21 mouse cellular contexts compared by ENCODE assay signal in genomic region chr9:110841438-110841837, GRCm38 (mm10). TPM values are rescaled to one million over a fixed set of nuclear protein-coding genes. Genes with fewer than 3 reads are reported as not detected.
DNase-seq lines count a peak whose midpoint lies in the region.
"Had no signal": no experiment of that assay in that cellular context is flagged by ENCODE, and none has a peak within 500 bp of the region (broad histone marks: within the 10 kb centered on the region; RNA-seq: fewer than 3 reads in every experiment).

No protein-coding gene starts in this region.

- H3K4me1 ChIP-seq in forebrain, embryonic 10.5 days, result no peaks in the 10 kb centered on the region; the same call in 1 of the 2 replicates
- H3K4me1 ChIP-seq: embryonic facial prominence, embryonic 15.5 days; limb, embryonic 13.5 days; neural tube, embryonic 15.5 days had no signal

- no peaks in the 10 kb centered on the region for H3K9me3 ChIP-seq in forebrain, embryonic 10.5 days
- H3K9me3 ChIP-seq: embryonic facial prominence, embryonic 15.5 days; limb, embryonic 13.5 days; neural tube, embryonic 15.5 days had no signal

- no peaks in the 10 kb centered on the region for H3K27me3 ChIP-seq in forebrain, embryonic 10.5 days (ENCODE audit: poor library complexity, severe bottlenecking)
- H3K27me3 ChIP-seq: embryonic facial prominence, embryonic 15.5 days; limb, embryonic 13.5 days; neural tube, embryonic 15.5 days had no signal

- intact Hi-C loops in heart, postnatal 10 days (cut with DNase I), result no loop called here

- DNase-seq in heart, adult 18-20 months, result peak; percentile 17 to 21
- no peak for DNase-seq in heart, adult 9 months (ENCODE audit: low spot score in 2 of 2)
- DNase-seq in adipocyte (ENCODE audit: low spot score), result peak; percentile 74
- peak; percentile 28 for DNase-seq in kidney, postnatal 10 days
- peak; percentile 78 for DNase-seq in lung, postnatal 36 days
- DNase-seq in cerebellum, postnatal 4 days (ENCODE audit: low spot score in 2 of 2), result no peak
- DNase-seq in heart, postnatal 10 days, result no peak
- no peak for DNase-seq in forebrain, embryonic 10.5 days (ENCODE audit: extremely low spot score, low spot score)
- DNase-seq: adrenal gland, postnatal 36 days; cerebellum, adult 11 months; heart, postnatal 14 days; retina, postnatal 1 day; spleen, adult 18-20 months; thymus, postnatal 4 days had no signal

- H3K4me3 ChIP-seq in forebrain, embryonic 10.5 days, result no peak overlapping the region
- H3K4me3 ChIP-seq: embryonic facial prominence, embryonic 15.5 days; limb, embryonic 13.5 days; megakaryocyte, embryonic 14.5 days; neural tube, embryonic 15.5 days had no signal

- no peaks in the 10 kb centered on the region for H3K36me3 ChIP-seq in forebrain, embryonic 10.5 days (replicated peaks)
- H3K36me3 ChIP-seq: embryonic facial prominence, embryonic 15.5 days; limb, embryonic 13.5 days; neural tube, embryonic 15.5 days had no signal

- 88% methylated on average over 2 of the region's 2 CpGs for WGBS in forebrain, embryonic 10.5 days

- no peak overlapping the region for H3K27ac ChIP-seq in forebrain, embryonic 10.5 days
- H3K27ac ChIP-seq: embryonic facial prominence, embryonic 15.5 days; limb, embryonic 13.5 days; neural tube, embryonic 15.5 days had no signal

RNA-seq across cellular contexts. Expression of gene Prss46, which starts 2.9 kb away (rescaled TPM):
- not detected for total RNA-seq in heart, adult 18-20 months (2021)
- total RNA-seq in heart, postnatal 10 days (2021), result not detected
- polyA plus RNA-seq in forebrain, embryonic 10.5 days (2016; fragmentation: Nextera tagmentation; extraction: Ambion mirVana), result not detected in 2 replicates
- total RNA-seq: adrenal gland, postnatal 36 days; heart, postnatal 14 days; left cerebral cortex, adult 8-10 months; monocyte, adult 5-6 weeks had no signal
- polyA plus RNA-seq: embryonic facial prominence, embryonic 15.5 days; limb, embryonic 13.5 days; neural tube, embryonic 15.5 days; stomach, embryonic 16.5 days had no signal

RNA-seq across cellular contexts. Expression of gene Prss45, which starts 7.0 kb away (rescaled TPM):
- not detected for total RNA-seq in heart, adult 18-20 months (2021)
- total RNA-seq in heart, postnatal 10 days (2021), result not detected
- not detected in 2 replicates for polyA plus RNA-seq in forebrain, embryonic 10.5 days (2016; fragmentation: Nextera tagmentation; extraction: Ambion mirVana)
- total RNA-seq: adrenal gland, postnatal 36 days; heart, postnatal 14 days; monocyte, adult 5-6 weeks had no signal
- polyA plus RNA-seq: embryonic facial prominence, embryonic 15.5 days; limb, embryonic 13.5 days; neural tube, embryonic 15.5 days; stomach, embryonic 16.5 days had no signal

RNA-seq across cellular contexts. Expression of gene Prss43, which starts 14.9 kb away (rescaled TPM):
- total RNA-seq in heart, adult 18-20 months (2021), result not detected
- total RNA-seq in heart, postnatal 10 days (2021), result not detected
- polyA plus RNA-seq in forebrain, embryonic 10.5 days (2016; fragmentation: Nextera tagmentation; extraction: Ambion mirVana), result not detected in 2 replicates
- total RNA-seq: adrenal gland, postnatal 36 days; heart, postnatal 14 days; monocyte, adult 5-6 weeks had no signal
- polyA plus RNA-seq: embryonic facial prominence, embryonic 15.5 days; limb, embryonic 13.5 days; neural tube, embryonic 15.5 days; stomach, embryonic 16.5 days had no signal

RNA-seq across cellular contexts. Expression of gene Prss50, which starts 16.3 kb away (rescaled TPM):
- total RNA-seq in heart, adult 18-20 months (2021), result not detected
- total RNA-seq in heart, postnatal 10 days (2021), result not detected
- 0.76 and 1.1 TPM in 2 replicates for polyA plus RNA-seq in forebrain, embryonic 10.5 days (2016; fragmentation: Nextera tagmentation; extraction: Ambion mirVana)
- total RNA-seq: adrenal gland, postnatal 36 days; heart, postnatal 14 days; monocyte, adult 5-6 weeks had no signal

RNA-seq across cellular contexts. Expression of gene Prss44, which starts 27.6 kb away (rescaled TPM):
- not detected for total RNA-seq in heart, adult 18-20 months (2021)
- not detected for total RNA-seq in heart, postnatal 10 days (2021)
- not detected in 2 replicates for polyA plus RNA-seq in forebrain, embryonic 10.5 days (2016; fragmentation: Nextera tagmentation; extraction: Ambion mirVana)
- total RNA-seq: adrenal gland, postnatal 36 days; heart, postnatal 14 days; left cerebral cortex, adult 8-10 months; monocyte, adult 5-6 weeks had no signal
- polyA plus RNA-seq: embryonic facial prominence, embryonic 15.5 days; limb, embryonic 13.5 days; neural tube, embryonic 15.5 days; stomach, embryonic 16.5 days had no signal

Comparison
In these comparisons a context has a peak if more than half of its experiments do, and no peak if none do; other contexts are left out.
1. DNase-seq: peak in heart, adult 18-20 months (2 of 2), adipocyte (single experiment), kidney, postnatal 10 days (single experiment) and lung, postnatal 36 days (single experiment); none in heart, adult 9 months (0 of 2), cerebellum, postnatal 4 days (0 of 2), heart, postnatal 10 days (0 of 2) and forebrain, embryonic 10.5 days (single experiment).